ENCODE assay signal across 11 mouse cellular contexts in genomic region chr2:117023436-117023835, GRCm38 (mm10).
"Had no signal": no experiment of that assay in that cellular context is flagged by ENCODE, and none has a peak within 500 bp of the region (broad histone marks: within the 10 kb centered on the region; RNA-seq: fewer than 3 reads in every experiment).

No protein-coding gene starts in this region.

- DNase-seq: lung, adult 18-20 months; lung, embryonic 14.5 days; lung, postnatal 10 days; lung, postnatal 4 days; retina, postnatal 1 day; right cerebral cortex, postnatal 14 days; right cerebral cortex, postnatal 4 days; spleen, adult 18-20 months; thymus, adult 18-20 months; thymus, postnatal 14 days; thymus, postnatal 36 days had no signal
